Mouse (Mus musculus): Measurements from ENCODE around the gene Foxn3.

Foxn3 gene

GRCm38 (mm10) chr12:99563219-99564059 lies at the start of gene Foxn3:
Gene Foxn3, minus strand, starts transcription at chr12:99563582.
- TF ChIP-seq GATA4 (IDR thresholded peaks at IDR 0.05; ENCODE audit: insufficient replicate concordance, low read length), result no peak

GRCm38 (mm10) chr12:99612181-99612871 lies 48.9 kb upstream of the Foxn3 start:
- TF ChIP-seq GATA4 (IDR thresholded peaks at IDR 0.05; ENCODE audit: insufficient replicate concordance, low read length), result no peak

- no peak for TF ChIP-seq GATA4 (IDR thresholded peaks at IDR 0.05; ENCODE audit: insufficient replicate concordance, low read length)
These were observed 47.5 kb upstream of the Foxn3 start for GRCm38 (mm10) chr12:99610868-99611267.

- no peak for TF ChIP-seq GATA4 (IDR thresholded peaks at IDR 0.05; ENCODE audit: insufficient replicate concordance, low read length)
These were observed 46.9 kb upstream of the Foxn3 start for GRCm38 (mm10) chr12:99610069-99610815.

GRCm38 (mm10) chr12:99609643-99610042 lies 46.3 kb upstream of the Foxn3 start:
- TF ChIP-seq GATA4 (IDR thresholded peaks at IDR 0.05; ENCODE audit: insufficient replicate concordance, low read length), result no peak

- no peak for TF ChIP-seq GATA4 (IDR thresholded peaks at IDR 0.05; ENCODE audit: insufficient replicate concordance, low read length)
These were observed 45.0 kb upstream of the Foxn3 start for GRCm38 (mm10) chr12:99608279-99608955.

- TF ChIP-seq GATA4 (IDR thresholded peaks at IDR 0.05; ENCODE audit: insufficient replicate concordance, low read length), result no peak
These were observed 40.0 kb upstream of the Foxn3 start for GRCm38 (mm10) chr12:99603381-99603780.

GRCm38 (mm10) chr12:99601841-99602240 lies 38.5 kb upstream of the Foxn3 start:
- TF ChIP-seq GATA4 (IDR thresholded peaks at IDR 0.05; ENCODE audit: insufficient replicate concordance, low read length), result no peak

GRCm38 (mm10) chr12:99601392-99601791 lies 38.0 kb upstream of the Foxn3 start:
- no peak for TF ChIP-seq GATA4 (IDR thresholded peaks at IDR 0.05; ENCODE audit: insufficient replicate concordance, low read length)

- no peak for TF ChIP-seq GATA4 (IDR thresholded peaks at IDR 0.05; ENCODE audit: insufficient replicate concordance, low read length)
These were observed 36.2 kb upstream of the Foxn3 start for GRCm38 (mm10) chr12:99599606-99600005.

- no peak for TF ChIP-seq GATA4 (IDR thresholded peaks at IDR 0.05; ENCODE audit: insufficient replicate concordance, low read length)
These were observed 33.0 kb upstream of the Foxn3 start for GRCm38 (mm10) chr12:99596397-99596796.

GRCm38 (mm10) chr12:99587338-99587737 lies 24.0 kb upstream of the Foxn3 start:
- no peak for TF ChIP-seq GATA4 (IDR thresholded peaks at IDR 0.05; ENCODE audit: insufficient replicate concordance, low read length)

GRCm38 (mm10) chr12:99579989-99580388 lies 16.6 kb upstream of the Foxn3 start:
- TF ChIP-seq GATA4 (IDR thresholded peaks at IDR 0.05; ENCODE audit: insufficient replicate concordance, low read length), result no peak

- no peak for TF ChIP-seq GATA4 (IDR thresholded peaks at IDR 0.05; ENCODE audit: insufficient replicate concordance, low read length)
These were observed 13.3 kb upstream of the Foxn3 start for GRCm38 (mm10) chr12:99576682-99577081.

- TF ChIP-seq GATA4 (IDR thresholded peaks at IDR 0.05; ENCODE audit: insufficient replicate concordance, low read length), result no peak
These were observed 10.9 kb upstream of the Foxn3 start for GRCm38 (mm10) chr12:99574299-99574698.
